Mouse (Mus musculus) gastrocnemius, adult 18-20 months (tissue): ENCODE measurements around the gene Zfp689. TPM values are rescaled to one million over a fixed set of nuclear protein-coding genes. Genes with fewer than 3 reads are reported as not detected.
A peak's percentile ranks its signal among the peaks of the same experiment; 100 is the strongest.
"Not testable (repeated sequence)": the region's sequence is repeated elsewhere in the genome, so short reads cannot be mapped to it uniquely, and the experiment has no call there.

Source experiments
- DNase-seq: peaks from one replicate; pipeline ENCODE4 v3.0.0; 2021; ENCODE audit warnings: low spot score
- total RNA-seq, 2 experiments: library from RNA; stranded (reverse); gene quantifications; 2 replicates each; pipeline ENCODE4 v1.2.3; 2021

Zfp689 gene
- total RNA-seq, 2 experiments from 2014 or later, result 0.76 to 0.82 TPM

DNA sequence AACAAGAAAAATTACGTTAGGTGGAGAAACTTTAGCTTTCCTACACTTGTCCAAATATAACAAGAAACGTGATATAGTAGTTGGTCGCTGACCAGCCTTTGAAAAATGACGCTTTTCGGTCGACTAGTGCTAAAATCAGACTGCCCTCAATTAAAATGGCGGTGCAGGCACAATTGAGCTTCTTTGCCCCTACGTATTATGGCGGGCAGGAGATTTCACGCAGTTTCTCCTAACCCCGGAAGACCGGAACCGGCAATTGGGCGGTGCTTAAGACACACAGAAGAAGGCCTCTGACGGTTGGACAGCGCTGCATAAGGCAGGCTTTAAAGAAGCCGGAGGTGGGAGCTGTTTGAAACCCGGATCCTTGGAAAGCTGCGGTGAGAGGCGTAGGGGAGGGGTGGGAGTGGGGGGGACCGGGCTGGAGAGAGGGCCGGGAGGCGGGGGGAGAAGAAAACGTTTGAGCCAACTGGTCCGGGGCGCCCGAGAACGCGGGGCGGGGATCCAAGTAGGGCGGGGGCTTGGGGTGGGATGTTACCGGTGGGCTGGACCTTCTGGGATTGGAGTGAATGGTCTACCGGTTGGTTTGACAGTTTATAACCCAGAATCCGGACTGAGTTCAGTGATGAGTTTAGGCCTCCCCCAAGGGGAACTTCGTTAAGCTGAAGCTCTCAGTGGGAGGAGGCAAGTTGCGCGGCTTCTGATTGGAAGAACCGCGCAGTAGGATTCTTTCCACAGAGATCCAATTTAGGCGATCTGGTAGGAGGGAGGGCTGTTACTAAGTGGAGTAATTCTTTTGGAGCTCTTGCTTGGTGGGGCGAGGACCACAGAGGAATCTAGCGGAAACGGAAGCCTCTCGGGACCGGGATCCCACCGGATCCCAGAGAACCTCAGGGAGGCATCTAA lies 22.0 kb upstream of the Zfp689 start:
- DNase-seq, result peak; percentile 94

DNA sequence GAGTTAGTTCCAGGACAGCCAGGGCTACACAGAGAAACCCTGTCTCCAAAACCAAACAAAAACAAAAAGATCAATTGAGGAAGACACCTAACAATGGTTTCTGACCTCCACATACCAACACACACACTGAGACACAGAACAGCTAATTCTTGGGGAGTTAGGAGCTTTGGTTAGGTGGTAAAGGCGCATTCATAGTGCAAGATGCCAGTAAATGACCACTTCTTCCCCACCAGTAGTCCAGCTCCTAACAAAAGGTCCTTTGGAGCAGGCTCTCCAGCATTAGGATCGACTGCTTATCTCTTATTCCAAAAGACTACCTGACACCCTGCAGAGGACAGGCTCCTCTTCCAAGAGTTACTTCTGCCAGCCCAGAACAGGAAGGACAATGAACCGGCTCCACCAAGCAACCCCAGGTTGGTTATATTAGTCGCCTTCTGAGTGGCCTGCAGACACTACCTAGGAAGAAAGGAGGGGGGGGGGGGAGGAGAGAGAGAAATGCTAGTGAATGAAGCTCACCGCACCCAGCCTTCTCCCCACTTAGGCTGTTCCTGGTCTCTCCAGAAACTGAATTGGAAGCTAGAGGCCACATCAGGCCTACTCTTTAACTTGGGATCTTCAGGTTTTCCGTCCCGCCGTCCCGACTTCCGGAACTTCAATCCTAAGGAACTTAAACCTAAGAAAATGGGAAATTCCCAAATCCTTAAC lies 21.2 kb upstream of the Zfp689 start:
- no peak for DNase-seq

- no peak for DNase-seq
These were observed 17.6 kb upstream of the Zfp689 start for GRCm38 (mm10) chr7:127466606-127467005.

DNA sequence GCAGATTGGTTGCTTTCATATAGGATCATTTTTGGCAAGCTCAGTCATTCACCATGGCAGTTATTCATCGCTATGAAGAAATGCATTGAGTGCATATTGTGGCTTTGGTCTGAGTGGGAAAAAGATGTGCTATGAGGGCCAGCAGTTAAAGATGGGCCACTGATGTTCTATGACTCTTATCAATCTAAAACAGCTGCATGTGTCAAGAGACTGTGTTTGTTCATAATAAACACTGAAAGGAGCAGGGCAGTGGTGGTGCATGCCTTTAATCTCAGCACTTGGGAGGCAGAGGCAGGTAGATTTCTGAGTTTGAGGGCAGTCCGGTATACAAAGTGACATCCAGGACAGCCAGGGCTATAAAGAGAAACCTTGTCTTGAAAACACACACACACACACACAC lies 16.7 kb upstream of the Zfp689 start:
- DNase-seq, result not testable (repeated sequence)

- DNase-seq, result no peak
These were observed 16.2 kb upstream of the Zfp689 start for GRCm38 (mm10) chr7:127465191-127465590.

GRCm38 (mm10) chr7:127459311-127459710 lies 10.4 kb upstream of the Zfp689 start, which contains the start of gene Prr14:
Gene Prr14, plus strand, starts transcription at chr7:127459611.
- not testable (repeated sequence) for DNase-seq

GRCm38 (mm10) chr7:127458371-127459122 lies 9.6 kb upstream of the Zfp689 start:
- not testable (repeated sequence) for DNase-seq

- DNase-seq, result no peak
These were observed 5.9 kb upstream of the Zfp689 start for GRCm38 (mm10) chr7:127454905-127455304.

GRCm38 (mm10) chr7:127453056-127453455 lies 4.1 kb upstream of the Zfp689 start:
- DNase-seq, result no peak

DNA sequence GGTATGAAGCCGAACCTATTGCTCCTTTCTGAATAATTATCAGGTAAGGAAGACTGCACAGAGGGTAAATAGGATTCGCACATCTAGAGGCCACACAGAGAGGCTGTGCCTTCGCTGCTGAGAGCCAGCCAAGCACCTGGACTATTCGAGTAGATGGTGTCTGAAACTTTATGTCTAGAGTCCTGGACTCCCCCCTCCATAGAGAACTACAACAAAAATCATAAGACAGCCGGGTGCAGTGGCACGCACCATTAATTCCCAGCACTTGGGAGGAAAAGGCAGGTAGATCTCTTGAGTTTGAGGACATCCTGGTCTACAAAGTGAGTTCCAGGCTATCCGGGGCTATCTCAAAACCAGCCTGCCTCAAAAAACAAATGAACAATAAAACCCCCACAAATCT lies 1.0 kb upstream of the Zfp689 start:
- no peak for DNase-seq

DNA sequence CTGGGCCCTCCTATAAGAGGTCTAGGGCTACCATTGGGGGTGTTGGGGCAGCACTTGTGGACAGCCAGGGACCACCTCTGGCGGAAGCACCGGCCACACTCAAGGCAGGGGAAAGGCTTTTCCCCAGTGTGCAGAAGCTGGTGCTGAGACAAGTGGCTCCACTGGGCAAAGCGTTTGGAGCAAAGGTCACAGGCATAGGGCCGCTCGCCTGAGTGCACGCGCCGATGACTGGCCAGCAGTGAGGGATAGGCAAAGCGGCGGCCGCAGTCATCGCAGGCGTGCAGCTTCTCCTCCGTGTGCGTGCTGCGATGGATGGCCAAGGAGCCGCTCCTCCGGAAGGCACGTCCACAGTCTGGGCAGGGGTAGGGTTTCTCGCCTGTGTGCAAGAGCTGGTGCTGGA lies 5.0 kb downstream of the Zfp689 start:
- DNase-seq, result no peak

DNA sequence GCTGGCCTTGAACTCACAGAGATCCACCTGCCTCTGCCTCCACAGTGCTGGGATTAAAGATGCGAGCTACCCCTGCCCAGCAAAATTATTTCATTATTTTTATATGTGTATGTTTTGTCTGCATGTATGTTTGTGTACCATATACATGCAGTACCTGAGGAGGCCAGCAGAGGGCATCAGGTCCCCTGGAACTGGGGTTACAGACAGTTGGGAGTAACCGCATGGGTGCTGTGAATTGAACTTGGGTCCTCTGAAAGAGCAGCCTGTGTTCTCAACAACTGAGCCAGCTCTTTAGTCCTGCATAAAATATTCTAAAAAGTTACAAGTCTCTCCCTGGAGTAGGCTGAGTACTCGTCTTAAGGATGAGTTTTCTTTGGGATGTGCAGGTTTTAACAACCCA lies 11.2 kb downstream of the Zfp689 start:
- no peak for DNase-seq

DNA sequence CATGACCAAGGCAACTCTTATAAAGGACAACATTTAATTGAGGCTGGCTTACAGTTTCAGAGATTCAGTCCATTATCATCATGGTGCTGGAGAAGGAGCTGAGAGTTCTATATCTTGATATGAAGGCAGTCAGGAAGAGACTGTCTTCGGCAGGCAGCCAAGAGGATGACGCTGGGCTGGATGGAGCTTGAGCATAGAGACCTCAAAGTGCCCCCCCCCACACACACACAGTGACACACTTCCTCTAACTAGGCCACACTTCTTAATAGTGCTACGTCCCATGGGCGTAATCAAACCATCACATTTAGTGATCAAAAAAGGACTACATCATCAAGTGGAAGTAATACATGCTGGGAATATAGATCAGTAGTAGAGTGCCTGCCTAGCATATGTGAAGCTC lies 13.8 kb downstream of the Zfp689 start:
- no peak for DNase-seq

- no peak for DNase-seq
These were observed 22.6 kb downstream of the Zfp689 start for GRCm38 (mm10) chr7:127426354-127426753.

DNA sequence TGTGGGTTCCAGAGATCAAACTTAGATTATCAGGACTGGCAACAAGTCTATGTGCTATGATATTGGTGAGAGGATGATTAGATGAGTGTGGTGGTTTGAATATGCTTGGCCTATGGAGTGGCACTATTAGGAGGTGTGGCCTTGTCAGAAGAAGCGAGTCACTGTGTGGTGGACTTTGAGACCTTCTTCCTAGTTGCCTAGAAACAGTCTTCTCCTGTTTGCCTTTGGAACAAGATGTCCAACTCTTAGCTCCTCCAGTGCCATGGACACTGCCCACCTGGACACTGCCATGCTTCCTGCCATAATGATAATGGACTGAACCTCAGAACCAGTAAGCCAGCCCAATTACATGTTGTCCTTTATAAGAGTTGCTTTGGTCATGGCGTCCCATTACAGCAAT lies 23.0 kb downstream of the Zfp689 start:
- DNase-seq, result no peak

DNA sequence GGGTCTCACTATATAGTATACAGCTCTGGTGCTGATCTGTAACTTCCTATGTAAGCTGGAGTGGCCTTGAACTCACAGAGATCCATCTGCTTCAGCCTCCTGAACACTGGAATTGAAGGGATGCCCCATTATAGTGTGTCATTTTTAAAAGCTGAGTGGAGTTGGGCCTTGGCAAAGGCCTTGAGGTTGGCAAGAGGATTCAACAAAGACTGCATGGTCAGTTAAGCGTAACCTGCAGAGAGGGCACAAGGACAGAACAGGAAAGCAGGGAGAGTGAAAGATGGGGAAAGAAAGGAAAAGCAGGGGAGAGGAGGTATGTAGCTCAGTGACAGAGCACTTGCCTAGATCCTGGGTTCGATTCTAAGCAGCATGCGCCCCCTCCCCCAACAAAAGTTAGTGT lies 23.7 kb downstream of the Zfp689 start:
- DNase-seq, result no peak

- peak; percentile 9 for DNase-seq
These were observed 26.7 kb downstream of the Zfp689 start for GRCm38 (mm10) chr7:127422247-127422646.

- peak; percentile 94 for DNase-seq
These were observed 27.4 kb downstream of the Zfp689 start, which contains the start of gene Zfp688 for GRCm38 (mm10) chr7:127421388-127422191. Gene Zfp688, minus strand, starts transcription at chr7:127422068.

DNA sequence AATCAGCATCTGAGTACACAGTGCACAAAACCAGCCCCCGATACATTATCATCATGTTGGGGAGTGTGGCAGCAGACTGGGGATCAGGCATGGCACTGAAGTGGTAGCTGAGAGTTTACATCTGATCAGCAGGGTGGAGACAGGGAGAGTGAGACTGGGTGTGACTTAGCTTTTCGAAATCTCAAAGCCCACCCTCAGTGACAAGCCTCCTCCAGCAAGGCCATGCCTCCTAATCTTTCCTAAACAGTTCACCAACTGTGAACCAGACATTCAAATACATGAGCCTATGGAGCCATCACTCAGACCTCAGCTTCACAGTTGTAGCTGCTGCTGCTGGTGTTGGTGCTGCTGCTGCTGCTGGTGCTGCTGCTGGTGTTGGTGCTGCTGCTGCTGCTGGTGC lies 37.5 kb downstream of the Zfp689 start:
- no peak for DNase-seq

GRCm38 (mm10) chr7:127406002-127406987 lies 42.7 kb downstream of the Zfp689 start, which contains the start of gene Zfp764:
Gene Zfp764, minus strand, starts transcription at chr7:127406822.
- DNase-seq, result peak; percentile 89
